Mouse (Mus musculus): ENCODE measurements around the gene Entpd1. TPM values are rescaled to one million over a fixed set of nuclear protein-coding genes. Genes with fewer than 3 reads are reported as not detected.
A peak's percentile ranks its signal among the peaks of the same experiment; 100 is the strongest.

Gene Entpd1
- polyA plus RNA-seq, 1 experiment from 2014 or later: 11.6 TPM

DNA sequence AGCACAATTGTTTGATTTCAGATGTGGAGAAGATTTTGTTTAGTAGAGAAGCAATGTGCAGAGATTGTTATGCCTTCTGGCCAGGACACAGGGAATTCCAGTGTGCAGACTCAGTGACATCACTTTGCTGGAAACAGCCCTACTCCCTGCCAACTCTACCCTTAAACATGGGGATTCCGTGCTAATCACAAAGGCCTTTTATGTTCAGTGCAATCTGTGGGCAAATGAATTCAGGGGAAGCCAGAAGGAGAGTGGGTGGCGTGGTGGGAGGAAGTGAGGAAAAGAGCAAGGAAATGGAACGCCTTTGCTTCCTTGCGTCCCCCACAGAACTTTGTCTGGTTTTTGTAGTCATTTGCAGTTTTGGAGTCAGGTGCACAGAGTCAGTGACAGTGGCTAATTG lies 90.2 kb downstream of the Entpd1 start:
- Histone ChIP-seq H3K36me3 (ENCODE audit: control insufficient read depth, insufficient read depth, low read length) (no peaks in the 10 kb centered on the region), H3K4me2 (ENCODE audit: low read length) (no peak overlapping the region), H3K9ac (ENCODE audit: low read length) (no peak overlapping the region), H3K27me3 (ENCODE audit: control insufficient read depth, insufficient read depth, low read length) (no peaks in the 10 kb centered on the region), H3K4me1 (ENCODE audit: control insufficient read depth in 2 of 2, insufficient read depth in 2 of 2, low read length in 2 of 2) (peaks cover 3 to 4% of the 10 kb centered on the region in 2 experiments; a peak in 2 of 4 replicates), H3K27ac (replicated peaks in 1 of 2; ENCODE audit: control insufficient read depth in 1 of 2, insufficient read depth in 1 of 2, low read depth in 2 of 2, low read length in 2 of 2) (no peak overlapping the region), H3K4me3 (ENCODE audit: control insufficient read depth in 1 of 2, insufficient read depth in 1 of 2, low read depth in 1 of 2, low read length in 2 of 2) (no peak overlapping the region), H3K9me3 (ENCODE audit: control insufficient read depth, low read length) (no peaks in the 10 kb centered on the region)
- no peak for ATAC-seq (ENCODE audit: insufficient number of reproducible peaks, insufficient read depth, low FRiP score, low read depth)
- WGBS: 45% methylated on average over 4 of the region's 4 CpGs

DNA sequence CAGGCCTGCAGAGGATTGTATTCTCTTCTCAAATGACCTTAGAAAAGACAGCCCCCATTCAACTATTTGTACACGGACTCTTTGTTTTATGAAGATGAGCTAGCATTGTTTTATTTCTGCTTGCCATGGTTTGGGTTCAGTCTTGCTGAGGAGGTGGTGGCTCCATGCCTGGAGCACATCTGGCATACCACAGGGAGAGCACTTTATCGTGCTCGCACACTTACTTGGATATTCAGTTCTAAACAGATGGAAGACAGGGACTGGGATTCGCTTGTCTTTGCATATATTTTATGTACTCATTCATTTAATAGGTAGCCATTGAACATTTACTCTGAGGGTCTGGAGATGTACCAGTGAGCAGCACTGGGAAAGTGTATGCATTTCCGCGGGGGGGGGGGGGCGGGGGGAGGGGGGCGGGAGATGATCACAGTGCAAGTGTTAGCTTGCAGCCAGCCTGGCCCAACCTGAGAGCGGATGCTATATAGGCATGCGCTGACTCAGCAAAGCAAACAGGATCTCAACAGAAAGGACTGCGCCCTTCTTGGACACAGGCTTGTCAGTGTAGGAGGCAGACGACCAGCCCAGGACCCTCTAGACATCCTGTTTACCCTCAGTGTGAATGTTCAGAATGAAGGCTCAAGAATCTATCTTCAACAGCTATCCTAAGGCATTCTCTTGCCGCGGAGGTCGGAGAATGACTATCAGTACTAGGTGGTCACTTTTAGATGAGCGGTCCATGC lies 100.9 kb downstream of the Entpd1 start:
- no peak for ATAC-seq (ENCODE audit: insufficient number of reproducible peaks, insufficient read depth, low FRiP score, low read depth)
- H3K36me3 ChIP-seq (ENCODE audit: control insufficient read depth, insufficient read depth, low read length): no peaks in the 10 kb centered on the region
- H3K4me3 ChIP-seq (ENCODE audit: control insufficient read depth in 1 of 2, insufficient read depth in 1 of 2, low read depth in 1 of 2, low read length in 2 of 2): no peak overlapping the region
- 70% methylated on average over 15 of the region's 16 CpGs for WGBS
- no peaks in the 10 kb centered on the region for H3K27me3 ChIP-seq (ENCODE audit: control insufficient read depth, insufficient read depth, low read length)
- H3K27ac ChIP-seq (replicated peaks in 1 of 2; ENCODE audit: control insufficient read depth in 1 of 2, insufficient read depth in 1 of 2, low read depth in 2 of 2, low read length in 2 of 2): no peak overlapping the region
- H3K9me3 ChIP-seq (ENCODE audit: control insufficient read depth, low read length): no peaks in the 10 kb centered on the region
- H3K4me1 ChIP-seq (ENCODE audit: control insufficient read depth in 2 of 2, insufficient read depth in 2 of 2, low read length in 2 of 2): peaks cover 3 to 7% of the 10 kb centered on the region in 2 experiments; a peak in 2 of 4 replicates
- H3K9ac ChIP-seq (ENCODE audit: low read length): no peak overlapping the region
- H3K4me2 ChIP-seq (ENCODE audit: low read length): no peak overlapping the region

DNA sequence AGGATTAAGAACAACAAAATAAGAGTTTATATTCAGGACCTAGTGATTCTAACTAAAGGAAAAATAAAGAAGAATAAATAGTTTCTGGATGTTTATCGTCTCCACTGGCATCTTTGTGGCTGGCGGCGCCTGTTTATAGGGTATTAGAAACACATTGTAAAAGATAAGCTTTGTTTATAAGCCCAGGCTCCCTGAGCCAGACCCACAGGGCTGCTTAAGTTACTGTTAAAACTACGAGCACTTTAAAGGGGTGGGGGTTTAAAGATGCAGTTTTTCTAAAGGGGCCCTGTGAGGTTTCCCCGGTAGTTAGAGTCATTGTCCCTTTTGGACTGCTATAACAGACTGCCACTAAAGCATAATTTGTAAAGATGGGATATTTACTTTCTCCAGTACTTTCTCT lies 102.5 kb downstream of the Entpd1 start:
- Histone ChIP-seq H3K36me3 (ENCODE audit: control insufficient read depth, insufficient read depth, low read length) (no peaks in the 10 kb centered on the region), H3K4me3 (ENCODE audit: control insufficient read depth in 1 of 2, insufficient read depth in 1 of 2, low read depth in 1 of 2, low read length in 2 of 2) (no peak overlapping the region), H3K4me2 (ENCODE audit: low read length) (no peak overlapping the region), H3K4me1 (ENCODE audit: control insufficient read depth in 2 of 2, insufficient read depth in 2 of 2, low read length in 2 of 2) (peaks cover 3 to 7% of the 10 kb centered on the region in 2 experiments; a peak in 2 of 4 replicates), H3K9ac (ENCODE audit: low read length) (no peak overlapping the region), H3K27me3 (ENCODE audit: control insufficient read depth, insufficient read depth, low read length) (no peaks in the 10 kb centered on the region), H3K9me3 (ENCODE audit: control insufficient read depth, low read length) (no peaks in the 10 kb centered on the region), H3K27ac (replicated peaks in 1 of 2; ENCODE audit: control insufficient read depth in 1 of 2, insufficient read depth in 1 of 2, low read depth in 2 of 2, low read length in 2 of 2) (no peak overlapping the region)
- WGBS: 78% methylated on average over 5 of the region's 5 CpGs
- no peak for ATAC-seq (ENCODE audit: insufficient number of reproducible peaks, insufficient read depth, low FRiP score, low read depth)

DNA sequence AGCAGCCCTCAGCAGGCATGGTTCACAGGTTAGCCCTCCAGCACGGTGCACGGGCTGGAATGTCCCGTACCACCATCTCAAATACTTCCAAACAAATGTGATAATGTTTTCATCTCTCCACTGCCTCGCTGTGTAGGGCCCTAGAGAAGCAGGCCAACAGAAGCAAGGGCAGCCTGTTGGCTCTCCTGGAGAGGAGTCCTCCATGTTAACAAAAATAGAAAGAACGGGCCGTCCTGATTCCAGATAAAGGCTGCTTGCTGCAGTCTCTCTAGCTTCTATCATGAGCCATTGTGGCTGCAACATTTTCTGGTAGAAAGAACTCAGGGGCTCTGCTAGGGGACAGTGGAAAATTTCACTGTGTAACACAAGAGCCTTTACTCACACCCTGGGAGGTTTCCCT lies 104.8 kb downstream of the Entpd1 start:
- H3K4me3 ChIP-seq (ENCODE audit: control insufficient read depth in 1 of 2, insufficient read depth in 1 of 2, low read depth in 1 of 2, low read length in 2 of 2): no peak overlapping the region
- WGBS: 26% methylated on average over 6 of the region's 6 CpGs

DNA sequence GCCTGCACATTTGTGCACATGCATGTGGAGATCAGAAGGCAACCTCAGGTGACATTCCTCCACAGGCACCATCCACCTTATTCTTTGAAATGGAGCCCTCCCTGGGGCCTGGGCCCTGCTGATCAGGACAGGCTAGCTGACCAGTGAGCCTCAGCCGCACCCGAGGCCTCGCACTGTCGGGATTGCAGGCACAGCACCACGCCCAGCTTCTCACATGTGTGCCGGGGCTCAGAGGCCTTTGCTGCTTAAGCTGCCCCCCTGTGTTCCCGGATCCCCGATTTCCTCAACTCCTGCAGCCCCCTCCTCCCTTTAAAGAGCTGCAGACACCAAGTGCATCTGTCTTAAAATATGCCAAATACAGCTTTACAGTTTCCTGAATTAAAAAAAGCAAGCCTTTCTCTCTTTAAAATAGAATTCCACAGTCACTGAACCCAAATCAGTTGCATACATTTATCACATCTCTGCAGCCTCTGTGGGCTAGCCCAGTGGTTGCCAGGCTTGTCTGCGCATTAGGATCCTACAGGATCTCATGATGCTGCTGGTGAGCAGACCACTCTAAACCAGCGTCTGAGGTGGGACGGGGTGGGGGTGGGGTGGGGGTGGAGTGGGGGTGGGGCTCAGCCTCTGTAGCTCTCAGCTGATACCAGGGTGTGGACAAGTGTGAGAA lies 107.4 kb downstream of the Entpd1 start:
- Histone ChIP-seq H3K9ac (ENCODE audit: low read length) (no peak overlapping the region), H3K27me3 (ENCODE audit: control insufficient read depth, insufficient read depth, low read length) (no peaks in the 10 kb centered on the region)

More for the DNA sequence above, 104.8 kb downstream of the Entpd1 start:
- H3K27ac ChIP-seq (replicated peaks in 1 of 2; ENCODE audit: control insufficient read depth in 1 of 2, insufficient read depth in 1 of 2, low read depth in 2 of 2, low read length in 2 of 2): peak overlapping the region in 1 of 2 experiments; percentile 40; a peak in 2 of 4 replicates
- H3K4me2 ChIP-seq (ENCODE audit: low read length): no peak overlapping the region
- no peak for ATAC-seq (ENCODE audit: insufficient number of reproducible peaks, insufficient read depth, low FRiP score, low read depth)
- H3K9ac ChIP-seq (ENCODE audit: low read length): no peak overlapping the region
- no peaks in the 10 kb centered on the region for H3K36me3 ChIP-seq (ENCODE audit: control insufficient read depth, insufficient read depth, low read length)
- peaks cover 7 to 9% of the 10 kb centered on the region in 2 experiments; a peak in 3 of 4 replicates for H3K4me1 ChIP-seq (ENCODE audit: control insufficient read depth in 2 of 2, insufficient read depth in 2 of 2, low read length in 2 of 2)
- no peaks in the 10 kb centered on the region for H3K9me3 ChIP-seq (ENCODE audit: control insufficient read depth, low read length)
- H3K27me3 ChIP-seq (ENCODE audit: control insufficient read depth, insufficient read depth, low read length): no peaks in the 10 kb centered on the region

DNA sequence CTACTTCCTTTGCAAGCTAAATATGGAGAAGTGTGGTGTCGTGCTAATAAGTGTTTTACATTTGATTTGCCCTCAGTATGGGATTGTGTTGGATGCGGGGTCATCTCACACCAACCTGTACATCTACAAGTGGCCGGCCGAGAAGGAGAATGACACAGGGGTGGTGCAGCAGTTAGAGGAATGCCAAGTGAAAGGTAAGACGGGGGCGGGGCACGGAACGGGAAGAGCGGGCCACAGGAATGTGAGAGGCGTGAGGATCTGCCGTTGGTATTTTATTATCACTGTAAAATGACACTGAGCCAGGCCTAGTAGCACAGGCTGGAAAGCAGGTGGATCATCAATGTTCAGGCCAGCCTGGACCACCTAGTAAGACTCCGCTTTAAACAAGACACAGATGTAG lies 108.2 kb downstream of the Entpd1 start:
- Histone ChIP-seq H3K27ac (replicated peaks in 1 of 2; ENCODE audit: control insufficient read depth in 1 of 2, insufficient read depth in 1 of 2, low read depth in 2 of 2, low read length in 2 of 2) (no peak overlapping the region), H3K9ac (ENCODE audit: low read length) (no peak overlapping the region), H3K4me2 (ENCODE audit: low read length) (no peak overlapping the region), H3K4me3 (ENCODE audit: control insufficient read depth in 1 of 2, insufficient read depth in 1 of 2, low read depth in 1 of 2, low read length in 2 of 2) (no peak overlapping the region), H3K9me3 (ENCODE audit: control insufficient read depth, low read length) (no peaks in the 10 kb centered on the region), H3K27me3 (ENCODE audit: control insufficient read depth, insufficient read depth, low read length) (no peaks in the 10 kb centered on the region), H3K4me1 (ENCODE audit: control insufficient read depth in 2 of 2, insufficient read depth in 2 of 2, low read length in 2 of 2) (peaks cover 7 to 9% of the 10 kb centered on the region in 2 experiments; a peak in 3 of 4 replicates), H3K36me3 (ENCODE audit: control insufficient read depth, insufficient read depth, low read length) (no peaks in the 10 kb centered on the region)
- no peak for ATAC-seq (ENCODE audit: insufficient number of reproducible peaks, insufficient read depth, low FRiP score, low read depth)
- 50% methylated on average over 12 of the region's 12 CpGs for WGBS

More for the DNA sequence above, 107.4 kb downstream of the Entpd1 start:
- Histone ChIP-seq H3K27ac (replicated peaks in 1 of 2; ENCODE audit: control insufficient read depth in 1 of 2, insufficient read depth in 1 of 2, low read depth in 2 of 2, low read length in 2 of 2) (no peak overlapping the region), H3K4me2 (ENCODE audit: low read length) (no peak overlapping the region), H3K36me3 (ENCODE audit: control insufficient read depth, insufficient read depth, low read length) (no peaks in the 10 kb centered on the region), H3K9me3 (ENCODE audit: control insufficient read depth, low read length) (no peaks in the 10 kb centered on the region), H3K4me1 (ENCODE audit: control insufficient read depth in 2 of 2, insufficient read depth in 2 of 2, low read length in 2 of 2) (peaks cover 7 to 9% of the 10 kb centered on the region in 2 experiments; a peak in 3 of 4 replicates), H3K4me3 (ENCODE audit: control insufficient read depth in 1 of 2, insufficient read depth in 1 of 2, low read depth in 1 of 2, low read length in 2 of 2) (no peak overlapping the region)
- 40% methylated on average over 11 of the region's 11 CpGs for WGBS
- ATAC-seq (ENCODE audit: insufficient number of reproducible peaks, insufficient read depth, low FRiP score, low read depth): no peak

DNA sequence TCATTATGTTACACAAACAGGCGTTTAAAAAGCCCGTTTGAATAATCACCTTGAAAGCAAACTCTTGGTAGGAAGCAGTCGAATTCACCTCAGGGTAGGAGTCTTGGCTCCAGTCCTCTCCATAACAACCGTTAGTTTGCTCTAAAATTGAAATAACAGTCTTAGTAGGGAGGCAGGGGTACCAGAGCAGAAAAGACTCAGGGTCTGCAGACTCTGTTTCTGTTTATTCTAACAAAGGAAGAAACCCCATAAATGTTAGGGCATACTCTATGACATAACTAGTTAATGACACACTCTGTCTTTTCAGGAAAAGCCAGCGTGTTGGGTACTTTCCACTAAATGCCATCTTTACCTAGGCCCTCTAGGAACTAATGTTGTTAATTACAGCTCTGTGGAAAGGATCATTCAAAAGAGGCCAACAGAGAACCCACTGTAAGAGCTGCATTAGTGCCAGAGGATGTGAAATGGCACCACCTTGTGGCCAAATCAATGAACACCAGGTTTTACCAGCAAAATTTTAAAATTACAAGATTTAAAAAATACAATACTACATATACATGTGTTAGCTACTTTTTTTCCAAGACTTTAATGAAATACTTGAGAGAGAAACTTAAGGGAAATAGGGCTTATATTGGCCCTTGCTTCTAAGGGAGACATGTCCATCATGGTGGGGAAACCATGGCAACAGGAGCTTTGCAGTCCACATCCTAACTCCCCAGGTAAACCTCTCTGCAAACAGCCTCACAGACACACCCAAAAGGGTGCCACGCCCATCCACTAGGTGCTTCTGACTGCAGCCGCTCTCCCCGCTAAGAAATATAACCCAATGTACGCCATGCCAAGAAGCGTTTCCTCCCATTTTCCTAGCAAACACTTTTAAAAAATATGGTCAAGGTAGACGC lies 110.2 kb downstream of the Entpd1 start:
- no peak overlapping the region for H3K4me3 ChIP-seq (ENCODE audit: control insufficient read depth in 1 of 2, insufficient read depth in 1 of 2, low read depth in 1 of 2, low read length in 2 of 2)
- H3K4me1 ChIP-seq (ENCODE audit: control insufficient read depth in 2 of 2, insufficient read depth in 2 of 2, low read length in 2 of 2): peaks cover 2 to 3% of the 10 kb centered on the region in 2 experiments; a peak in 2 of 4 replicates
- WGBS: 56% methylated on average over 11 of the region's 11 CpGs
- H3K9me3 ChIP-seq (ENCODE audit: control insufficient read depth, low read length): no peaks in the 10 kb centered on the region
- H3K4me2 ChIP-seq (ENCODE audit: low read length): no peak overlapping the region
- H3K27me3 ChIP-seq (ENCODE audit: control insufficient read depth, insufficient read depth, low read length): no peaks in the 10 kb centered on the region
- no peaks in the 10 kb centered on the region for H3K36me3 ChIP-seq (ENCODE audit: control insufficient read depth, insufficient read depth, low read length)
- no peak overlapping the region for H3K27ac ChIP-seq (replicated peaks in 1 of 2; ENCODE audit: control insufficient read depth in 1 of 2, insufficient read depth in 1 of 2, low read depth in 2 of 2, low read length in 2 of 2)
- ATAC-seq (ENCODE audit: insufficient number of reproducible peaks, insufficient read depth, low FRiP score, low read depth): 0 out of 2 replicates have a peak, but pooled peaks have one; percentile 47
- H3K9ac ChIP-seq (ENCODE audit: low read length): no peak overlapping the region
